Mouse (Mus musculus): ENCODE results near the gene Habp4. TPM values are rescaled to one million over a fixed set of nuclear protein-coding genes. Genes with fewer than 3 reads are reported as not detected.

Habp4 gene
- total RNA-seq (2014; fragmentation: Nextera tagmentation) (22.0 and 34.1 TPM in 2 replicates), total RNA-seq (2017) (10.5 and 12.4 TPM in 2 replicates), polyA plus RNA-seq (2012) (33.9 and 44.5 TPM in 2 replicates)

DNA sequence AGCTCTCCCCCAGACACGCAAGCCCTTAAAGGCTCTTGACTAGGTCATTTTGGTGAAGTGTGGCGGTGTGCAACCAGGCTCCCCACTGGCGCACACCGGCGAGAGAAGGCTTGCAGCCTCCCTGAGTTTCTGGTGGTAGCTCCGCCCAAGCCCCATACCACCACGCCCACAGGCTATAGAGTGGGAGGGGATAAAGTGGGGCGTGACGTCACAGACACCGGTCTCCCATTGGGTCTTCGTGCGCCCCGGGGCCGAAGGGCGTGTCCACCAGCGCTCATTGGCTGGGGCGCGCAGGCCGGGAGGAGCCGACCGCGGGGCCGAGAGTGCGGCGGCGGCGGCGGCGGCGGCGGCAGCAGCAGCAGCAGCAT, at the start of gene Habp4:
Habp4 (plus strand) TSS at position 277 of the 368 bp plus-strand sequence.
- H3K27me3 ChIP-seq (ENCODE audit: insufficient read depth, low read length) = no peaks in the 10 kb centered on the region
- H3K4me1 ChIP-seq (ENCODE audit: insufficient read depth, low read depth, low read length) = peaks cover 38% of the 10 kb centered on the region
- DNase-seq (ENCODE audit: low spot score) (peak; percentile 99), ATAC-seq (ENCODE audit: extremely low read depth, insufficient number of reproducible peaks, low FRiP score, poor library complexity, severe bottlenecking) (peak; percentile 99)
- peaks cover 5% of the 10 kb centered on the region for H3K36me3 ChIP-seq (replicated peaks)
- no peaks in the 10 kb centered on the region for H3K9me3 ChIP-seq (replicated peaks)
- H3K4me3 ChIP-seq (ENCODE audit: low read depth, low read length) = peak within 1 kb of the TSS; percentile 86
- TF ChIP-seq POLR2AphosphoS5 (IDR thresholded peaks at IDR 0.05; ENCODE audit: insufficient replicate concordance, low read depth, low read length) (no peak), CTCF (IDR thresholded peaks at IDR 0.05; ENCODE audit: low read depth, low read length) (no peak), GATA1 (IDR thresholded peaks at IDR 0.05; ENCODE audit: borderline replicate concordance, low read length) (no peak), TAL1 (conservative IDR thresholded peaks at IDR 0.05; ENCODE audit: low read depth, low read length) (no peak), GATA2 (IDR thresholded peaks at IDR 0.05; ENCODE audit: borderline replicate concordance, low read depth, low read length) (no peak)

DNA sequence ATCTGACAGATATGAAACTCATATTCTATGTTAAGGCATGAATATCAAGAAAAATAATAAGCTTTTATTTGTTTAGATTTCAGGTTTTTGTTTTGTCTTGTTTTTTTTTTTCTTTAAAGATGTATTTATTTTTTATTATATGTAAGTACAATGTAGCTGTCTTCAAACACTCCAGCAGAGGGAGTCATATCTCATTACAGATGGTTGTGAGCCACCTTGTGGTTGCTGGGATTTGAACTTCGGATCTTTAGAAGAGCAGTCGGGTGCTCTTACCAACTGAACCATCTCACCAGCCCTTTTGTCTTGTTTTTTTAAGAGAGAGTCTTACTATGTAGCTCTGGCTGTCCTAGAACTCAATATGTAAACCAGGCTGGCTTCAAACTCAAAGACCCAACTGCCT, 44.2 kb upstream of the Habp4 start:
- no peak for ATAC-seq (ENCODE audit: extremely low read depth, insufficient number of reproducible peaks, low FRiP score, poor library complexity, severe bottlenecking)
- Histone ChIP-seq H3K9me3 (replicated peaks) (no peaks in the 10 kb centered on the region), H3K27me3 (ENCODE audit: insufficient read depth, low read length) (peaks cover 7% of the 10 kb centered on the region; the same call in 1 of the 2 replicates), H3K36me3 (replicated peaks) (no peaks in the 10 kb centered on the region), H3K4me1 (ENCODE audit: insufficient read depth, low read depth, low read length) (no peaks in the 10 kb centered on the region), H3K4me3 (ENCODE audit: low read depth, low read length) (no peak overlapping the region)
- TF ChIP-seq CTCF (IDR thresholded peaks at IDR 0.05; ENCODE audit: low read depth, low read length) = no peak
- TF ChIP-seq GATA2 (IDR thresholded peaks at IDR 0.05; ENCODE audit: borderline replicate concordance, low read depth, low read length) = no peak
- no peak for TF ChIP-seq GATA1 (IDR thresholded peaks at IDR 0.05; ENCODE audit: borderline replicate concordance, low read length)
- TF ChIP-seq POLR2AphosphoS5 (IDR thresholded peaks at IDR 0.05; ENCODE audit: insufficient replicate concordance, low read depth, low read length) = no peak
- no peak for TF ChIP-seq TAL1 (conservative IDR thresholded peaks at IDR 0.05; ENCODE audit: low read depth, low read length)
- DNase-seq (ENCODE audit: low spot score) = no peak

DNA sequence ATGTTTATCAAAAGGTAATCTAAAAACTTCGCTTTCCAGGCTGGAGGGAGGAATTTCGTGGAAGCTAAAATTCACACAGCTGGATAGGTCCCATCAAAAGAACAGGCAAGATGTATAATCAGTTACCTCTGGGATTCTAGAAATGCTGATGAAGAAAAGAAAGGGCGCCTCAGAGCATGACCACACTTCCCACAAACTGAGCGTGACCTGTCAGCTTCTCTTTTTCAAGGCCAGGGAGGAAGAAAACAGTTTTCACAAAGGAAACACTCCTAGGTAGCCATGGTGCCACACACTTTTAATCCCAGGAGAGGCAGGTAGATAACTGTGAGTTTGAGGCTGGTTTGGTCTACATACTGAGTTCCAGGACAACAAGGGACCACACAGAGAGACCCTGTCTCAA, 40.9 kb upstream of the Habp4 start:
- no peaks in the 10 kb centered on the region for H3K36me3 ChIP-seq (replicated peaks)
- TF ChIP-seq TAL1 (conservative IDR thresholded peaks at IDR 0.05; ENCODE audit: low read depth, low read length) (no peak), CTCF (IDR thresholded peaks at IDR 0.05; ENCODE audit: low read depth, low read length) (no peak), GATA1 (IDR thresholded peaks at IDR 0.05; ENCODE audit: borderline replicate concordance, low read length) (no peak), GATA2 (IDR thresholded peaks at IDR 0.05; ENCODE audit: borderline replicate concordance, low read depth, low read length) (no peak), POLR2AphosphoS5 (IDR thresholded peaks at IDR 0.05; ENCODE audit: insufficient replicate concordance, low read depth, low read length) (no peak)
- H3K4me1 ChIP-seq (ENCODE audit: insufficient read depth, low read depth, low read length) = no peaks in the 10 kb centered on the region; the same call in 1 of the 2 replicates
- peaks cover 10% of the 10 kb centered on the region; the same call in 1 of the 2 replicates for H3K27me3 ChIP-seq (ENCODE audit: insufficient read depth, low read length)
- ATAC-seq (ENCODE audit: extremely low read depth, insufficient number of reproducible peaks, low FRiP score, poor library complexity, severe bottlenecking) (no peak), DNase-seq (ENCODE audit: low spot score) (no peak)
- H3K9me3 ChIP-seq (replicated peaks) = no peaks in the 10 kb centered on the region
- H3K4me3 ChIP-seq (ENCODE audit: low read depth, low read length) = no peak overlapping the region

DNA sequence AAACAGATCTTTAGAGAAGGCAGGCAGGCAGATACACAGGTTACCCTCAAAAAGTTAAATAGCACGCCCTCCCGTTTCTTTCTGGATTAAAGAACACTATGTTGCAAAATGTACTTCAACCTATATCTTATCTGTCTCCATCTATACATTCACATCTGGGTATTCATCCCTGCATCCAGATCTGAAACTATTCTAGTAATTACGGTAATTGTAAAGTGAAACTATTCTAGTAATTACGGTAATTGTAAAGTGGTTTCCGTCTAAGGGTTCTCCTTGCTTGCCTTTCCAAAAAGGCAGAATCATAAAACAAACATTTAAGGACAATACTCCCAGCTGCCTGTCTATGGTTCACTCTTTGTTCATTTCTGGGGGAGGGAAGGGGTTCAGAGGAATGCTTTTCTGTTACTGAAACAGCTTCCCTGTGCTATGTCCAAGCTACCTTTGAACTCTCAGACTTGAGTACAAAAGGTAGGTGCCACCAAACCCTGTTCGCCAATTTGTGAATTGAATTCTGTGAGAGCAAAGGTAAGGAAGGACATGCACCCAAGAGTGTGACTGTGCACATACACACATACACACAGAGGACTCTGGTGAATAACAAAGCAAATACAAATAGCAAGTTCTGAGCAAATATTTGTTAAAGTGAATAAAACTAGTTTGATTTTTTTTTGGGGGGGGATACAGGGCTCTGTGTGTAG, 38.0 kb upstream of the Habp4 start:
- H3K9me3 ChIP-seq (replicated peaks) = no peaks in the 10 kb centered on the region
- peaks cover 7% of the 10 kb centered on the region; the same call in 1 of the 2 replicates for H3K27me3 ChIP-seq (ENCODE audit: insufficient read depth, low read length)
- H3K4me1 ChIP-seq (ENCODE audit: insufficient read depth, low read depth, low read length) = no peaks in the 10 kb centered on the region; the same call in 1 of the 2 replicates
- TF ChIP-seq TAL1 (conservative IDR thresholded peaks at IDR 0.05; ENCODE audit: low read depth, low read length) (no peak), POLR2AphosphoS5 (IDR thresholded peaks at IDR 0.05; ENCODE audit: insufficient replicate concordance, low read depth, low read length) (no peak), GATA1 (IDR thresholded peaks at IDR 0.05; ENCODE audit: borderline replicate concordance, low read length) (no peak), GATA2 (IDR thresholded peaks at IDR 0.05; ENCODE audit: borderline replicate concordance, low read depth, low read length) (no peak), CTCF (IDR thresholded peaks at IDR 0.05; ENCODE audit: low read depth, low read length) (no peak)
- H3K36me3 ChIP-seq (replicated peaks) = peaks cover 1% of the 10 kb centered on the region
- DNase-seq (ENCODE audit: low spot score) = no peak
- no peak for ATAC-seq (ENCODE audit: extremely low read depth, insufficient number of reproducible peaks, low FRiP score, poor library complexity, severe bottlenecking)
- no peak overlapping the region for H3K4me3 ChIP-seq (ENCODE audit: low read depth, low read length)

DNA sequence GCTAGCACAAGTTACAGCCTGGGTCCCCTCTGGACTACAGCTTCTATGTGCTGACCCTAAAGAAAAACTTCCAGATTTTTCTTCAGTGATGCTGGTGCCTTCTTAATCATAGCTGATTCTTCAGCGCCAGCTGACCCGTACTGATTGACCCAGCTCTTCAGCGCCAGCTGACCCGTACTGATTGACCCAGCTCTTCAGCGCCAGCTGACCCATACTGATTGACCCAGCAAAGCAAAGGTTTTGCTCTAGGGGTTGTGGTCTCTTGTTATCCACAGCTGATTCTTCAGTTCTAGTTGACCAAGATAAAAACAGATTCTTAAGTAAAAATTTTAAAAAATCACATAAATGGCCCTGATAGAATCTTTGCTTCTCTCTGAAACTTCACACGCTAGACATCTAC, 36.7 kb upstream of the Habp4 start:
- TF ChIP-seq GATA1 (IDR thresholded peaks at IDR 0.05; ENCODE audit: borderline replicate concordance, low read length) (no peak), TAL1 (conservative IDR thresholded peaks at IDR 0.05; ENCODE audit: low read depth, low read length) (no peak), POLR2AphosphoS5 (IDR thresholded peaks at IDR 0.05; ENCODE audit: insufficient replicate concordance, low read depth, low read length) (no peak), CTCF (IDR thresholded peaks at IDR 0.05; ENCODE audit: low read depth, low read length) (no peak), GATA2 (IDR thresholded peaks at IDR 0.05; ENCODE audit: borderline replicate concordance, low read depth, low read length) (no peak)
- Histone ChIP-seq H3K36me3 (replicated peaks) (peaks cover 14% of the 10 kb centered on the region), H3K9me3 (replicated peaks) (no peaks in the 10 kb centered on the region), H3K27me3 (ENCODE audit: insufficient read depth, low read length) (peaks cover 7% of the 10 kb centered on the region; the same call in 1 of the 2 replicates), H3K4me1 (ENCODE audit: insufficient read depth, low read depth, low read length) (no peaks in the 10 kb centered on the region; the same call in 1 of the 2 replicates), H3K4me3 (ENCODE audit: low read depth, low read length) (no peak overlapping the region)
- ATAC-seq (ENCODE audit: extremely low read depth, insufficient number of reproducible peaks, low FRiP score, poor library complexity, severe bottlenecking) (no peak), DNase-seq (ENCODE audit: low spot score) (no peak)

DNA sequence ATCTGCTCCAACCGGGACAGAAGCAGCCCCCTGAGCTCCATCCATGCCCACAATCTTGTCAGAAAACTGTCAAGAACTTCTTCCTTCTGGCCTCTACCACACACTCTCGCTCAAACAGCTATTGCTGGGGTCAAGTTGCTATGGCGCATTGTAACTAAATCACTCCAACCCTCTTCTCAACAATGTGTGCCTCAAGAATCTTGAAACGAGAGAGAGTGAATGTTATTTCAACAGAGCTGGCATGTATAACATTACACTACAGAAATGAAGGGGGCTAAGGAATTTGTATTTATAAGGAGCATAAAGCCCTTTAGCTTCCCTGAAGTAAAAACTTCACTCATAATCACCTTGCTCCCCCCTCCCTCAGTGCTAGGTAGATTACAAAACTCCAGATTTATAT, 35.3 kb upstream of the Habp4 start:
- Histone ChIP-seq H3K36me3 (replicated peaks) (peaks cover 25% of the 10 kb centered on the region), H3K4me3 (ENCODE audit: low read depth, low read length) (no peak overlapping the region), H3K4me1 (ENCODE audit: insufficient read depth, low read depth, low read length) (no peaks in the 10 kb centered on the region; the same call in 1 of the 2 replicates), H3K27me3 (ENCODE audit: insufficient read depth, low read length) (0 out of 2 replicates have a peak, but pooled peaks cover 3% of the 10 kb centered on the region), H3K9me3 (replicated peaks) (no peaks in the 10 kb centered on the region)
- ATAC-seq (ENCODE audit: extremely low read depth, insufficient number of reproducible peaks, low FRiP score, poor library complexity, severe bottlenecking) = no peak
- TF ChIP-seq GATA1 (IDR thresholded peaks at IDR 0.05; ENCODE audit: borderline replicate concordance, low read length) (no peak), TAL1 (conservative IDR thresholded peaks at IDR 0.05; ENCODE audit: low read depth, low read length) (no peak), CTCF (IDR thresholded peaks at IDR 0.05; ENCODE audit: low read depth, low read length) (no peak), GATA2 (IDR thresholded peaks at IDR 0.05; ENCODE audit: borderline replicate concordance, low read depth, low read length) (no peak), POLR2AphosphoS5 (IDR thresholded peaks at IDR 0.05; ENCODE audit: insufficient replicate concordance, low read depth, low read length) (no peak)
- no peak for DNase-seq (ENCODE audit: low spot score)
